9 mouse cellular contexts compared by ENCODE assay signal in the genomic region with DNA sequence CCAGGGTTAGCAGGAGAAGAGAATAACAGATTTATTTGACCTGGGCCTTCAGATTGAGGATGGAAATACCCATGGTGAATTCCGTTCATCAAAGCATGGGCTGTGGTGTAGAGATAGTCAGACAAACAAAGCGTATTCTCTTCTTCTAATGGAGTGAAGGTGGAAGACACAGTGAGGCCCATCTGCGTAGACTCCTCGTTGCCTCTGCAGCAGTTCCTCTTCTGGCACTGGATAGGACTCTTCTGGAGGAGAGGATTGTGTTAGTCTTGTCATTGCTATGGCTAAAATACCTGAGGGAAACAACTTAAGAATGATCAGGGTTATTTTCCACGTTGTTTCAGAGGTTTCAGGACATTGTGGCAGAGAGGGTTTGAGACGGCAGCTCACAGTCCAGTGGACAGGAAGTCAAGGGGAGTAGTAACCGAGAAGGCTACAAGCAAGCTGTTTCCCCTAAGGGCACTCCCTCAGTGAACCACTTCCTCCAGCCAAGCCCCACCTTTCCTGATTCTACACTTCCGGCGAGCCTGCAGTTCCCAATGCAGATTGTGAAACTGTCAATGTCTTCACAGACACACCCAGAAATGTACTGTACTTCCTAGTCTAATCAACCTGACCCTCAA. TPM values are rescaled to one million over a fixed set of nuclear protein-coding genes. Genes with fewer than 3 reads are reported as not detected.
DNase-seq lines count a peak whose midpoint lies in the region; TF ChIP-seq lines count a peak whose summit lies in the region.
"Had no signal": no experiment of that assay in that cellular context is flagged by ENCODE, and none has a peak within 500 bp of the region (broad histone marks: within the 10 kb centered on the region; RNA-seq: fewer than 3 reads in every experiment).

No protein-coding gene starts in this region.

- 21% methylated on average over 9 of the region's 9 CpGs for WGBS in thymus, adult 2 months

- intact Hi-C loops in gastrocnemius, postnatal 14 days (cut with DNase I; ENCODE audit: low total_unique reads), result no loop called here

- H3K4me3 ChIP-seq in thymus, adult 2 months (ENCODE audit: control insufficient read depth, insufficient read depth, low read length), result no peak overlapping the region

- peak; percentile 33 for DNase-seq in gastrocnemius, postnatal 14 days
- no peak for DNase-seq in gastrocnemius, postnatal 10 days
- DNase-seq in c-Kit-positive CD71-negative TER-119-negative erythroid progenitor cells, embryonic 14.5 days (ENCODE audit: low read depth), result peak; percentile 57
- DNase-seq in kidney, adult 11 months, result peak; percentile 28
- peak; percentile 74 for DNase-seq in lung, postnatal 10 days
- DNase-seq in thymus, adult 2 months, result peak; percentile 44
- DNase-seq in layer of hippocampus, adult 9-10 months (ENCODE audit: low spot score), result no peak
- no peak for DNase-seq in right cerebral cortex, adult 18-20 months

- H3K4me1 ChIP-seq in thymus, adult 2 months (replicated peaks; ENCODE audit: control insufficient read depth, insufficient read depth, low read length), result peaks cover 5% of the 10 kb centered on the region

- no peak for TF ChIP-seq CTCF in thymus, adult 2 months (IDR thresholded peaks at IDR 0.05; ENCODE audit: borderline replicate concordance, control insufficient read depth, extremely low read depth, insufficient read depth, low read length, poor library complexity)

- H3K27ac ChIP-seq in thymus, adult 2 months (ENCODE audit: control insufficient read depth, insufficient read depth, low read length), result peak overlapping the region; percentile 73; the same call in 1 of the 2 replicates

- no peak for TF ChIP-seq POLR2A in thymus, adult 2 months (IDR thresholded peaks at IDR 0.05; ENCODE audit: control insufficient read depth, extremely low read depth, insufficient read depth, low read length, poor library complexity)

- no peaks in the 10 kb centered on the region for H3K27me3 ChIP-seq in thymus, adult 2 months (ENCODE audit: control insufficient read depth, insufficient read depth, low read length)

- peaks cover 28% of the 10 kb centered on the region for H3K36me3 ChIP-seq in thymus, adult 2 months (ENCODE audit: control insufficient read depth, insufficient read depth, low read length)

RNA-seq across cellular contexts. Expression of gene Gm20695, which starts 10.8 kb away (rescaled TPM):
- under 1 TPM; 0.45 to 0.58 TPM for total RNA-seq in gastrocnemius, postnatal 14 days (2021)
- 1 to 10 TPM in 1 of 2 experiments, under 1 TPM in 1; 0.61 to 1.0 TPM for total RNA-seq in gastrocnemius, postnatal 10 days (2021)
- not detected in 2 replicates for polyA plus RNA-seq in thymus, adult 2 months (2012; rRNA removed)
- polyA plus RNA-seq: neural tube, embryonic 11.5 days had no signal

RNA-seq across cellular contexts. Expression of gene Zfp597, which starts 10.9 kb away (rescaled TPM):
- total RNA-seq in gastrocnemius, postnatal 14 days (2021), result 1 to 10 TPM; 5.6 to 6.8 TPM
- total RNA-seq in gastrocnemius, postnatal 10 days (2021), result 1 to 10 TPM; 7.0 to 8.9 TPM
- 6.3 and 7.5 TPM in 2 replicates for polyA plus RNA-seq in thymus, adult 2 months (2012; rRNA removed)

RNA-seq across cellular contexts. Expression of gene 1700037C18Rik, which starts 13.2 kb away (rescaled TPM):
- 1 to 10 TPM; 1.7 to 2.2 TPM for total RNA-seq in gastrocnemius, postnatal 14 days (2021)
- 1 to 10 TPM; 1.3 to 2.7 TPM for total RNA-seq in gastrocnemius, postnatal 10 days (2021)
- polyA plus RNA-seq in thymus, adult 2 months (2012; rRNA removed), result 9.0 and 12.0 TPM in 2 replicates

RNA-seq across cellular contexts. Expression of gene Cluap1, which starts 13.3 kb away (rescaled TPM):
- 1 to 10 TPM; 6.4 to 6.9 TPM for total RNA-seq in gastrocnemius, postnatal 14 days (2021)
- total RNA-seq in gastrocnemius, postnatal 10 days (2021), result 1 to 10 TPM; 6.8 to 7.7 TPM
- polyA plus RNA-seq in thymus, adult 2 months (2012; rRNA removed), result 19.4 and 22.9 TPM in 2 replicates

RNA-seq across cellular contexts. Expression of gene Naa60, which starts 23.1 kb away (rescaled TPM):
- 10 to 100 TPM; 24.8 to 24.9 TPM for total RNA-seq in gastrocnemius, postnatal 14 days (2021)
- 10 to 100 TPM; 31.5 to 34.3 TPM for total RNA-seq in gastrocnemius, postnatal 10 days (2021)
- polyA plus RNA-seq in thymus, adult 2 months (2012; rRNA removed), result 107 and 115 TPM in 2 replicates

Comparison
In these comparisons a context has a peak if more than half of its experiments do, and no peak if none do; other contexts are left out.
1. DNase-seq: peak in gastrocnemius, postnatal 14 days (single experiment), c-Kit-positive CD71-negative TER-119-negative erythroid progenitor cells, embryonic 14.5 days (single experiment), kidney, adult 11 months (single experiment), lung, postnatal 10 days (single experiment) and thymus, adult 2 months (single experiment); none in gastrocnemius, postnatal 10 days (single experiment), layer of hippocampus, adult 9-10 months (single experiment) and right cerebral cortex, adult 18-20 months (single experiment).